Mouse (Mus musculus) ES-E14 (cell line): ENCODE data around the gene Eps8l3. TPM values are rescaled to one million over a fixed set of nuclear protein-coding genes. Genes with fewer than 3 reads are reported as not detected.

Experiments used
- DNase-seq: peaks from one replicate; pipeline ENCODE4 v3.0.0-alpha.2; 2013; ENCODE audit warnings: low read depth, low spot score
- H3K27ac ChIP-seq: 2 replicates; pipeline ENCODE4 v1.5.1; 2012; ENCODE audit warnings: low read depth, mild to moderate bottlenecking, low read length, moderate library complexity, mixed read lengths; ENCODE audit not compliant: poor library complexity, insufficient read depth, severe bottlenecking
- H3K36me3 ChIP-seq: 2 replicates; pipeline ENCODE4 v1.6.1; 2012; ENCODE audit warnings: mild to moderate bottlenecking, low read length, moderate library complexity, mixed read lengths; ENCODE audit not compliant: control insufficient read depth, poor library complexity, insufficient read depth, severe bottlenecking
- H3K4me1 ChIP-seq, 2 experiments: fragments of 150-350 bp in 1 of 2; sonication (generic) in 1 of 2; 2 replicates each; pipeline ENCODE4 v1.6.1; 2012; ENCODE audit warnings: low read length in 2 of 2, mild to moderate bottlenecking in 1 of 2, mixed read lengths in 1 of 2; ENCODE audit not compliant: control insufficient read depth in 2 of 2, insufficient read depth in 2 of 2, poor library complexity in 1 of 2
- H3K4me3 ChIP-seq, 2 experiments: fragments of 150-350 bp in 1 of 2; sonication (generic) in 1 of 2; 2 replicates each; pipeline ENCODE4 v1.5.1; 2012; ENCODE audit warnings: low read length in 2 of 2, low read depth in 1 of 2, mild to moderate bottlenecking in 1 of 2, mixed read lengths in 1 of 2; ENCODE audit not compliant: insufficient read depth in 1 of 2, poor library complexity in 1 of 2, severe bottlenecking in 1 of 2
- H3K9ac ChIP-seq: 2 replicates; pipeline ENCODE4 v1.6.1; 2012; ENCODE audit warnings: low read depth, mild to moderate bottlenecking, low read length, mixed read lengths; ENCODE audit not compliant: poor library complexity, insufficient read depth, severe bottlenecking
- H3K9me3 ChIP-seq: fragments of 150-350 bp; sonication (generic); 2 replicates; pipeline ENCODE4 v1.6.1; 2012; ENCODE audit warnings: low read depth, mild to moderate bottlenecking, low read length; ENCODE audit not compliant: control insufficient read depth, insufficient read depth
- CHD2 ChIP-seq: IDR thresholded peaks from 2 replicates; pipeline ENCODE4 v1.6.1; 2014; ENCODE audit warnings: mild to moderate bottlenecking, low read depth, low read length, inconsistent platforms
- HCFC1 ChIP-seq: IDR thresholded peaks from 2 replicates; pipeline ENCODE4 v1.6.1; 2012; ENCODE audit warnings: low read length, inconsistent platforms, borderline replicate concordance; ENCODE audit not compliant: insufficient read depth
- MAFK ChIP-seq: IDR thresholded peaks from 2 replicates; pipeline ENCODE4 v1.6.1; 2014; ENCODE audit warnings: mild to moderate bottlenecking, low read depth, low read length, inconsistent platforms; ENCODE audit not compliant: insufficient read depth
- ZC3H11A ChIP-seq: IDR thresholded peaks from 2 replicates; pipeline ENCODE4 v1.6.1; 2012; ENCODE audit warnings: low read depth, mild to moderate bottlenecking, inconsistent platforms, low read length, borderline replicate concordance
- ZNF384 ChIP-seq: IDR thresholded peaks from 2 replicates; pipeline ENCODE4 v1.6.1; 2012; ENCODE audit warnings: low read depth, low read length, inconsistent platforms
- in situ Hi-C, 2 experiments: fragments of 600-800 bp; cut with MboI; formaldehyde crosslinking; loops; one replicate each; pipeline ENCODE4 v1.15.1; 2025; ENCODE audit warnings: low sequenced_read_pairs in 2 of 2, inconsistent platforms in 1 of 2; ENCODE audit not compliant: unreplicated experiment in 2 of 2
- total RNA-seq: library from RNA; depleted of rRNA; stranded (reverse); fragments of 300-350 nt; gene quantifications from 2 replicates; pipeline ENCODE4 v1.2.3, GENCODE M21; 2012

The Eps8l3 gene
- total RNA-seq, 1 experiment, result not detected

- no peak overlapping the region for H3K9ac ChIP-seq
- no peaks in the 10 kb centered on the region for H3K9me3 ChIP-seq
- in situ Hi-C loops, result no loop called here
- H3K4me1 ChIP-seq, result peaks cover 3 to 4% of the 10 kb centered on the region in 2 experiments; a peak in 2 of 4 replicates
- TF ChIP-seq ZC3H11A (no peak), MAFK (no peak), CHD2 (no peak)
- no peak overlapping the region for H3K27ac ChIP-seq
- DNase-seq, result no peak
- H3K36me3 ChIP-seq, result no peaks in the 10 kb centered on the region
- no peak overlapping the region for H3K4me3 ChIP-seq
These were observed 50.8 kb downstream of the Eps8l3 start for GRCm38 (mm10) chr3:107927841-107928240.

DNA sequence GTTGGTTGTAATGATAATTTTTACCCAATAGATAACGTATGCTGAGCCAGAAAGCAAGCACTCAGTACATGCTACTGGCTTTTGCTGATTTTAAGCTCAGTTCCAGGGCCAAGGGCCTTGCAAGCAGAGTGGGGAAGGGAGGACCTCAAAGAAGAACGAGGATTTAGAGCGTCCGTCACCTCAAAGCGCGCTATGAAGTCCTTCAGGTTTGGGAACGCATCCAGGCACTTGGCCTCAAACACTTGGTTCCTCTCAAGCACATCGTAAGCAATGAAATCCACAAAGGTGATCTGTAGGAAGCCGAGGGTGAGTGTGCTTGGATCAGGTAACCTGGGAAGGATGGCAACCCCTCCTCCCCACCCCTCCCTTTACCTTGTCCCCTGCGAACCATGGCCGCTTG, 51.7 kb downstream of the Eps8l3 start:
- in situ Hi-C loops, result no loop called here

GRCm38 (mm10) chr3:107929243-107929642, 52.2 kb downstream of the Eps8l3 start:
- no peak for DNase-seq
- H3K36me3 ChIP-seq, result no peaks in the 10 kb centered on the region
- no peaks in the 10 kb centered on the region for H3K9me3 ChIP-seq
- H3K4me3 ChIP-seq, result no peak overlapping the region
- H3K27ac ChIP-seq, result no peak overlapping the region
- H3K4me1 ChIP-seq, result peaks cover 3 to 4% of the 10 kb centered on the region in 2 experiments; a peak in 2 of 4 replicates
- no peak for TF ChIP-seq ZNF384
- no peak for TF ChIP-seq CHD2
- TF ChIP-seq MAFK, result no peak
- TF ChIP-seq HCFC1, result no peak
- no peak for TF ChIP-seq ZC3H11A
- no peak overlapping the region for H3K9ac ChIP-seq
- in situ Hi-C loops, result no loop called here

More for the DNA sequence above, 51.7 kb downstream of the Eps8l3 start:
- H3K9me3 ChIP-seq, result no peaks in the 10 kb centered on the region
- H3K36me3 ChIP-seq, result no peaks in the 10 kb centered on the region
- peaks cover 3 to 4% of the 10 kb centered on the region in 2 experiments; a peak in 2 of 4 replicates for H3K4me1 ChIP-seq
- no peak overlapping the region for H3K27ac ChIP-seq
- DNase-seq, result no peak
- H3K9ac ChIP-seq, result no peak overlapping the region
- H3K4me3 ChIP-seq, result no peak overlapping the region
- TF ChIP-seq HCFC1 (no peak), MAFK (no peak), CHD2 (no peak), ZNF384 (no peak), ZC3H11A (no peak)

DNA sequence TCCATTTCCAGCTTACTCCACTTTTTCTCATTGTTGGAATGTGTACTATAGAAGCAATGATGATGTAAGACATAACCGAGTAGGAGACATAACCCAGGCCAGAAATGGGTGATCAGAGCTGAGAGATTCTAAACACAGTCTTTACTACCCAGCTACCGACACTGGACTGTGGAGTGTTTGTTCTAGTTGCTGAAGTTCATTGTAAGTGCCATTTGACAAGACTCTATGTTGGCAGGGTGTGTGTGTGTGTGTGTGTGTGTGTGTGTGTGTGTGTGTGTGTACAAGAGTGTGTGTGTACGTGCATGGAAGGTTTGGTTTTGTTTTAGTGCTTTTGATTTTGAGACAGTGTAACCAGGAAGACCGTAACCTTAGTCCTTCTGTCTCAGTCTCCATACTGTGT, 52.7 kb downstream of the Eps8l3 start:
- in situ Hi-C loops, result no loop called here
- Histone ChIP-seq H3K36me3 (no peaks in the 10 kb centered on the region), H3K9ac (no peak overlapping the region), H3K9me3 (no peaks in the 10 kb centered on the region), H3K27ac (no peak overlapping the region), H3K4me1 (peaks cover 3 to 4% of the 10 kb centered on the region in 2 experiments; a peak in 2 of 4 replicates), H3K4me3 (no peak overlapping the region)
- TF ChIP-seq CHD2, result no peak
- TF ChIP-seq MAFK, result no peak
- no peak for TF ChIP-seq ZC3H11A
- no peak for TF ChIP-seq HCFC1
- TF ChIP-seq ZNF384, result no peak
- no peak for DNase-seq

GRCm38 (mm10) chr3:107931134-107931533, 54.1 kb downstream of the Eps8l3 start:
- Histone ChIP-seq H3K4me1 (peaks cover 3 to 4% of the 10 kb centered on the region in 2 experiments; a peak in 2 of 4 replicates), H3K27ac (no peak overlapping the region), H3K9me3 (no peaks in the 10 kb centered on the region), H3K9ac (no peak overlapping the region), H3K36me3 (no peaks in the 10 kb centered on the region), H3K4me3 (peak overlapping the region in 1 of 2 experiments; percentile 32; a peak in 3 of 4 replicates)
- in situ Hi-C loops, result no loop called here
- no peak for TF ChIP-seq HCFC1
- TF ChIP-seq CHD2, result no peak
- TF ChIP-seq ZNF384, result no peak
- TF ChIP-seq ZC3H11A, result no peak
- TF ChIP-seq MAFK, result no peak
- no peak for DNase-seq
